Mouse (Mus musculus) limb, embryonic 11.5 days (tissue): Measurements from ENCODE around the gene Gucy2g. TPM values are rescaled to one million over a fixed set of nuclear protein-coding genes. Genes with fewer than 3 reads are reported as not detected.

ENCODE experiments used
- ATAC-seq: fragments of 200-750 bp; cut with Nextera tagmentation; 2 replicates; pipeline ENCODE4 v1.8.0; 2017; ENCODE audit warnings: low read depth; ENCODE audit not compliant: insufficient number of reproducible peaks, low FRiP score, low TSS enrichment
- DNase-seq: peaks from one replicate; pipeline ENCODE4 v3.0.0-alpha.2; 2015; ENCODE audit warnings: low spot score
- H3K27ac ChIP-seq: fragments of 300-500 bp; sonication (generic); replicated peaks from 2 replicates; pipeline ENCODE4 v1.5.1; 2014; ENCODE audit warnings: low read depth, mild to moderate bottlenecking, low read length
- H3K27me3 ChIP-seq: fragments of 300-500 bp; sonication (generic); 2 replicates; pipeline ENCODE4 v1.6.1; 2014; ENCODE audit warnings: mild to moderate bottlenecking, low read length, mixed read lengths; ENCODE audit not compliant: control insufficient read depth, insufficient read depth
- H3K36me3 ChIP-seq: fragments of 300-500 bp; sonication (generic); 2 replicates; pipeline ENCODE4 v1.6.1; 2014; ENCODE audit warnings: mild to moderate bottlenecking, low read length, moderate library complexity, mixed read lengths; ENCODE audit not compliant: control insufficient read depth, insufficient read depth
- H3K4me1 ChIP-seq: fragments of 300-500 bp; sonication (generic); 2 replicates; pipeline ENCODE4 v1.6.1; 2014; ENCODE audit warnings: low read length, mixed read lengths; ENCODE audit not compliant: control insufficient read depth, insufficient read depth
- H3K4me2 ChIP-seq: fragments of 300-500 bp; sonication (generic); 2 replicates; pipeline ENCODE4 v1.6.1; 2014; ENCODE audit warnings: low read depth, mild to moderate bottlenecking, moderate library complexity; ENCODE audit not compliant: severe bottlenecking
- H3K4me3 ChIP-seq: fragments of 300-500 bp; sonication (generic); 2 replicates; pipeline ENCODE4 v1.5.1; 2014; ENCODE audit warnings: low read depth, low read length
- H3K9ac ChIP-seq: fragments of 300-500 bp; sonication (generic); 2 replicates; pipeline ENCODE4 v1.6.1; 2014; ENCODE audit warnings: mild to moderate bottlenecking, low read length
- H3K9me3 ChIP-seq: fragments of 300-500 bp; sonication (generic); 2 replicates; pipeline ENCODE4 v1.6.1; 2016; ENCODE audit warnings: low read length; ENCODE audit not compliant: control insufficient read depth
- WGBS: fragments of 180-500 bp; shearing (Covaris S2); extraction: QIAGEN DNeasy Blood & Tissue Kit; methylation state at CpG from one replicate; pipeline ENCODE4 v1.1.7; 2014; 5-methylcytosine and 5-hydroxymethylcytosine counted together
- polyA plus RNA-seq: library from polyadenylated mRNA; unstranded; fragments of >200 nt; fragmentation: Nextera tagmentation; extraction: Ambion mirVana; gene quantifications from 2 replicates; pipeline ENCODE4 v1.2.1, GENCODE M21; 2014

The Gucy2g gene
- polyA plus RNA-seq: not detected in 2 replicates

DNA sequence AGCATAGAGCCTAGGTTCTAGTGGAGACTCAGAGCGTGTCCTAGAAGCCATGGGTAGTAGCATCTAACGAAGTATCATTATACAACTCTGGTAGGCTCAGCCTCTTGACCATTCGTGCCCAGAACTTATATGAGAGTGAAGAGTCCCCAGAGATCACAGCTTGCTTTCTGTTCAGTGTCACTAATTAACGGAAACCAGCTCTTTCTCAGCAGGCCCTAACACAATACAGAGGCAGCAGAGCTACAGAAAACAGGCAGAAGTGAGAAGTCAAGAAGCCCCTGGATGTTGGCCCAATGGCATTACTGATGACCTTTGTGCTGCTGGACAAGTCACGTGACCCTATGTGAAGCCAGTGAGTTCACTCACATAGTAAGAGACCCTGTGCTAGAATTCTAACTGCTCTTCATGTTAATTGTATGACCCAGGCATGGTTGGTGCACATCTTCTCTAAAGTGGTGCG, at the start of gene Gucy2g:
Gene Gucy2g (minus strand): TSS at position 51 of the 460 bp plus-strand sequence.
- H3K4me2 ChIP-seq: no peak within 1 kb of the TSS
- WGBS: 80% methylated on average over 6 of the region's 6 CpGs
- no peaks in the 10 kb centered on the region for H3K4me1 ChIP-seq
- H3K36me3 ChIP-seq: no peaks in the 10 kb centered on the region
- H3K27ac ChIP-seq: no peak within 1 kb of the TSS
- ATAC-seq (no peak), DNase-seq (no peak)
- H3K4me3 ChIP-seq: no peak within 1 kb of the TSS
- no peak within 1 kb of the TSS for H3K9ac ChIP-seq
- H3K27me3 ChIP-seq: no peaks in the 10 kb centered on the region
- no peaks in the 10 kb centered on the region for H3K9me3 ChIP-seq

GRCm38 (mm10) chr19:55288974-55289373, 47.9 kb upstream of the Gucy2g start:
- H3K36me3 ChIP-seq: no peaks in the 10 kb centered on the region
- H3K4me1 ChIP-seq: no peaks in the 10 kb centered on the region
- no peak overlapping the region for H3K4me2 ChIP-seq
- no peak overlapping the region for H3K4me3 ChIP-seq
- no peak overlapping the region for H3K27ac ChIP-seq
- ATAC-seq (no peak), DNase-seq (no peak)
- no peaks in the 10 kb centered on the region for H3K9me3 ChIP-seq
- H3K9ac ChIP-seq: no peak overlapping the region
- no peaks in the 10 kb centered on the region for H3K27me3 ChIP-seq

GRCm38 (mm10) chr19:55286034-55286433, 45.0 kb upstream of the Gucy2g start:
- no peaks in the 10 kb centered on the region for H3K4me1 ChIP-seq
- H3K4me3 ChIP-seq: no peak overlapping the region
- WGBS: 86% methylated on average over 4 of the region's 4 CpGs
- H3K27ac ChIP-seq: no peak overlapping the region
- H3K9me3 ChIP-seq: no peaks in the 10 kb centered on the region
- H3K4me2 ChIP-seq: no peak overlapping the region
- no peaks in the 10 kb centered on the region for H3K27me3 ChIP-seq
- ATAC-seq (no peak), DNase-seq (no peak)
- no peak overlapping the region for H3K9ac ChIP-seq
- H3K36me3 ChIP-seq: no peaks in the 10 kb centered on the region; the same call in 1 of the 2 replicates

- H3K27me3 ChIP-seq: no peaks in the 10 kb centered on the region
- no peaks in the 10 kb centered on the region for H3K9me3 ChIP-seq
- H3K27ac ChIP-seq: no peak overlapping the region
- H3K4me2 ChIP-seq: no peak overlapping the region
- no peak overlapping the region for H3K9ac ChIP-seq
- ATAC-seq (no peak), DNase-seq (no peak)
- no peaks in the 10 kb centered on the region for H3K4me1 ChIP-seq
- no peaks in the 10 kb centered on the region; the same call in 1 of the 2 replicates for H3K36me3 ChIP-seq
- no peak overlapping the region for H3K4me3 ChIP-seq
- 90% methylated on average over 4 of the region's 4 CpGs for WGBS
Measured at GRCm38 (mm10) chr19:55284093-55284492, 43.1 kb upstream of the Gucy2g start.

DNA sequence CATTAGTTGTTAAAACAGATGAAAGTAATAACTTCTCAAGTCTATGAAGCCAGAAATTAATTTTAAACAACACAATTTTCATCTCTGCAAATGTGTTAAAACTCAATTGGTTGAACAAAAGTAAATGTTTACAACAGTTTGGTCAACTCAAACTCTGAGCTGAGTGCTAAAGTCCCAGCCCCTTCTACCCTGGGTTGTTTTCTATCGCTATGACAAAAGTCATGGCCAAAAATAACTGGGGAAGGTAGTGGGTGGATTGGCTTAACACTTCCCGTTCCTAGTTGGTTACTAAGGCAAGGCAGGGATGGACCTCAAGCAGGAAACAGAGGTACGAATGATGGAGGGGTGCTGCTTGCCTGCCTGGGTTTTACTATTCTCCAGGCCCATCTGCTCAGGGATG, 35.7 kb upstream of the Gucy2g start:
- DNase-seq: no peak
- ATAC-seq: no peak
- Histone ChIP-seq H3K4me2 (no peak overlapping the region), H3K9me3 (no peaks in the 10 kb centered on the region), H3K36me3 (no peaks in the 10 kb centered on the region), H3K9ac (no peak overlapping the region), H3K27me3 (no peaks in the 10 kb centered on the region), H3K4me1 (no peaks in the 10 kb centered on the region), H3K27ac (no peak overlapping the region), H3K4me3 (no peak overlapping the region)
- 88% methylated on average over 3 of the region's 3 CpGs for WGBS

GRCm38 (mm10) chr19:55276100-55276499, 35.1 kb upstream of the Gucy2g start:
- Histone ChIP-seq H3K36me3 (no peaks in the 10 kb centered on the region), H3K27ac (no peak overlapping the region), H3K9ac (no peak overlapping the region), H3K27me3 (no peaks in the 10 kb centered on the region), H3K4me3 (no peak overlapping the region), H3K4me1 (no peaks in the 10 kb centered on the region), H3K4me2 (no peak overlapping the region), H3K9me3 (no peaks in the 10 kb centered on the region)
- ATAC-seq: no peak
- 87% methylated on average over 4 of the region's 4 CpGs for WGBS
- DNase-seq: no peak

DNA sequence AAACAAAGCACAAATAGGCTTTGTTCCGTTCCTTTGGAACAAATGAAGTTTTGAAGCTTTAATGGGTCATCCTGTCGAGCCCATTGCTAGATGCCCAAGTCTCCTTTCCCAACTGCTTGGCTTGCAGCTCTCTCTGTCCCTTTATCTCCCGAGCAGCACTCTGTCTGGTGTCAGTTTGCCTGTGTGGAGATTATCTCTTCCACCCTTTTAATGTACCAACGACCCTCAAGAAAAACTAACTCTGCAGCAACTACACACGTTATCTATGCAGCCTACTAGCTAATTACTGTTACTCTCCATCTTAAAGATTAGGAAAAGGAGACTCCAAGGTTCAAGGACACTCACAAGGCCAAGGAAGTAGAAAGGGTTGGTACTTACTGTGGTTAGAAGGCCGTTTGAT, 32.3 kb upstream of the Gucy2g start:
- H3K27me3 ChIP-seq: no peaks in the 10 kb centered on the region
- H3K4me1 ChIP-seq: no peaks in the 10 kb centered on the region
- H3K4me3 ChIP-seq: no peak overlapping the region
- no peaks in the 10 kb centered on the region for H3K9me3 ChIP-seq
- H3K9ac ChIP-seq: no peak overlapping the region
- DNase-seq (no peak), ATAC-seq (no peak)
- no peaks in the 10 kb centered on the region for H3K36me3 ChIP-seq
- no peak overlapping the region for H3K4me2 ChIP-seq
- WGBS: 78% methylated on average over 6 of the region's 6 CpGs
- H3K27ac ChIP-seq: no peak overlapping the region

GRCm38 (mm10) chr19:55271448-55271847, 30.4 kb upstream of the Gucy2g start:
- Histone ChIP-seq H3K27me3 (no peaks in the 10 kb centered on the region), H3K36me3 (no peaks in the 10 kb centered on the region), H3K4me1 (no peaks in the 10 kb centered on the region), H3K27ac (no peak overlapping the region), H3K4me2 (no peak overlapping the region), H3K4me3 (no peak overlapping the region), H3K9me3 (no peaks in the 10 kb centered on the region), H3K9ac (no peak overlapping the region)
- WGBS: 28% methylated on average over 3 of the region's 3 CpGs
- ATAC-seq: no peak
- DNase-seq: no peak

- ATAC-seq (no peak), DNase-seq (no peak)
- no peaks in the 10 kb centered on the region for H3K9me3 ChIP-seq
- WGBS: 80% methylated on average over 5 of the region's 5 CpGs
- H3K4me2 ChIP-seq: no peak overlapping the region
- H3K36me3 ChIP-seq: no peaks in the 10 kb centered on the region
- H3K4me3 ChIP-seq: no peak overlapping the region
- H3K27ac ChIP-seq: no peak overlapping the region
- no peaks in the 10 kb centered on the region for H3K27me3 ChIP-seq
- no peak overlapping the region for H3K9ac ChIP-seq
- H3K4me1 ChIP-seq: no peaks in the 10 kb centered on the region
Measured at GRCm38 (mm10) chr19:55269051-55269450, 28.0 kb upstream of the Gucy2g start.
